Mouse (Mus musculus): Measurements from ENCODE around the gene Gm17334. TPM values are rescaled to one million over a fixed set of nuclear protein-coding genes. Genes with fewer than 3 reads are reported as not detected.

Gene Gm17334
- polyA plus RNA-seq, 1 experiment from 2014 or later: 0.68 TPM

Small RNA genes lying within 50 kb of the gene (microRNA-seq; reads per million reads assigned to microRNA genes)
- gene Mir7671: not detected

Other genes with a start within 250 kb of the Gm17334 start
- gene Kif3a, start 205.8 kb downstream of the Gm17334 start, polyA plus RNA-seq (2014; fragmentation: Nextera tagmentation; extraction: Ambion mirVana): 58.7 and 63.5 TPM in 2 replicates
- gene Il4, start 154.5 kb downstream of the Gm17334 start, polyA plus RNA-seq (2014; fragmentation: Nextera tagmentation; extraction: Ambion mirVana): 1.1 and 1.2 TPM in 2 replicates
- not detected in 2 replicates for gene Il13, start 138.5 kb downstream of the Gm17334 start, polyA plus RNA-seq (2014; fragmentation: Nextera tagmentation; extraction: Ambion mirVana)
- gene Rad50, start 65.9 kb downstream of the Gm17334 start, polyA plus RNA-seq (2014; fragmentation: Nextera tagmentation; extraction: Ambion mirVana): 29.5 and 29.8 TPM in 2 replicates
- gene Il5, start 52.4 kb downstream of the Gm17334 start, polyA plus RNA-seq (2014; fragmentation: Nextera tagmentation; extraction: Ambion mirVana): not detected in 2 replicates
- gene Irf1, start 3.2 kb downstream of the Gm17334 start, polyA plus RNA-seq (2014; fragmentation: Nextera tagmentation; extraction: Ambion mirVana): 34.3 and 35.5 TPM in 2 replicates
- 1.4 and 1.9 TPM in 2 replicates for gene Gm12216, start 86.1 kb upstream of the Gm17334 start, polyA plus RNA-seq (2014; fragmentation: Nextera tagmentation; extraction: Ambion mirVana)
- 9.4 and 11.8 TPM in 2 replicates for gene Slc22a5, start 118.5 kb upstream of the Gm17334 start, polyA plus RNA-seq (2014; fragmentation: Nextera tagmentation; extraction: Ambion mirVana)
- gene Slc22a21, start 207.1 kb upstream of the Gm17334 start, polyA plus RNA-seq (2014; fragmentation: Nextera tagmentation; extraction: Ambion mirVana): 9.9 and 10.0 TPM in 2 replicates